Mouse (Mus musculus) adrenal gland, postnatal 25 days (tissue): ENCODE measurements at regions not wholly inside any gene's neighbourhood (a gene's known extent, or its start where the extent isn't known, plus 50 kb on each side); places are given as distances from the start of the nearest gene placed in this dataset.

Source experiments
- DNase-seq: peaks from one replicate; pipeline ENCODE4 v3.0.0; 2021; ENCODE audit warnings: mixed read lengths

DNA sequence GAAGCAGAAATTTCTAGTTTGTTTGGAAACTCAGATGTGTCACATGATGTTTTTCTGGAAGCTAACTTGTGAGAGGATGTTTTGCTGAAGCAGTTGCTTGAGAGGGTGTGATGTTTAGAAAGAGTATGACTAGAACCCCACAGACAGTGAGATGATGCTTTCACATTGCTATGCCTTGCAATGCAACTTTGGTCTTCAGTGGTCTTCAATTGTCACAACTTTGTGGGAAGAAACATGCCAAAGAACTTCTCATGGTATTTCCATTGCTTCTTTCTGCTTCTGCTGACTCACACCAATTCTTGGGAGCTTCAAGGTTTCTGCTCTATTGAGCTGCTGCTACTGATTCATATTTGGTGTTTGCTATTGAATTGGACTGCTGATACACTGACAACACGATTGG lies 365.3 kb upstream of the Tmem229a start:
- DNase-seq: no peak

DNA sequence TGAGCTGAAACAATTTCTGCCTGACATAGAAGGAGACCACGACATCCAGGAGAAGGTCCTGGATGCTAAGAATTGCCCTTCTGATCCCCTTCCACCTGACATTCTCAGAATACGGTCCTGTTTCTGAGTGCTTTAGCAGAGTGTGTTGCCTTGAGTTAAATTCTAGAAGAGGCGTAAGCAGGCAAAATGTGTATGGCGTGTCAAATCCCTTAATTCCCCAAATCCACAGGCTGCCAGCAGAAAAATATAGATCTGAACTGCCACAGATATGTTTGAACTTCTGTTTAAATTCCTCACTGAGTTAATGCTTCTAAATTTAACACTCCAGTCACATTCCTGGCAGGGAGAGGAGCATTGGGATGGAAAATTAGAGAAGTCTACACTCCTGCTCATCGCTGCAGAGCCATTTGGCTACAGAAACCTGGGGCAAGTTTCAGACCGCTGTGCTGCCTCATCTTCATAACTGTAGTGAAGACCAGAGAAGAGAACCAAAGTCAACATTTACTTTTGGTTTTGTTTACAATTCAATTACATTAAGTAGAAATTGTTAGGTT lies 364.3 kb upstream of the Tmem229a start:
- no peak for DNase-seq

DNA sequence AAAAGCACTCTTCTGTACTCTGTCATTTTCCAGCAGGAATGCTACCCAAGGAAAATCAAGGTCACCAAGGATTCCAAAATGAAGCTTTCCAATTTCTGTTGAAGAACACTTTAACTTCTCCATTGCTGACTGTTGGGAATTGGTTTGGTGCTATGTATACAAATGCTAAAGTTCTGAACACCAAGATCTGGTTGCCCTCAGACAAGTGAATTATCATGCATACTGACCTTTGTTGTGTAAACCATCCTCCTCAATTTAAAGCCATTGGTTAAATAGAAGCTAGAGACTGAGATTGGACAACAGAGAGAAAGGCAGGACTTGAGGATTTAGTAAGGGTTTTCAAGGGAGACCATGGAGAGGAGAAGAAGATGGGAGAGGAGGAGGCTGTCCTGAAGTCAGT lies 351.4 kb upstream of the Tmem229a start:
- DNase-seq: no peak

DNA sequence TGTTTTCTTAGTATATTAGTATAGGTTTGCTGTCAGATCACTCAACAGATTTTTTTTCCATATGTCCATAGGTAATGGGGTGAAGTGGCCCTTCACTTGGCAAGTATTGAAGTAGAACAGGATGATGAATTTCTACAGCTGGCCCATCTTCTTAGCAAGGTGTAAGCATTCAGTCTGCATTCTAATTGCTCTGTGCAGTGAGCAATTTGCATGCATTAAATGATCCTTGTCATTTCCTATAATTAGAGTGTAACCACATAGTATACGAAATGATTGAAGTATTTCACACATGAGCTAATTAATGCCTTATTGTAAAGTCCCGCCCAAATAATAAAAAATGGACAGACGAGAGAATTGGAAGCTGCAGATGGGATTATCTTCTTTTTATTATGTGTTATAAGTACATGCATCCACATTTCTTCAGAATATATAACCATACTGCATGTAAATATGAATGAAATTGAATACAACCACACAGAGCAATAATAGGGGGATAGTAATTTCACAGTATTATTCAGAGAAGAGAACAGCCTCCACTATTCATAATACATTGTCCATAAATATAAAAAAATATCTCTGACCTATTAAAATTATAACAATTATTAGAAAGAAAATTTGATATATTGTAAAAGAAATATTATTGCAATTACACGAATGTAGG lies 348.9 kb upstream of the Tmem229a start:
- no peak for DNase-seq

GRCm38 (mm10) chr6:25291613-25292012 lies 335.5 kb upstream of the Tmem229a start:
- no peak for DNase-seq

GRCm38 (mm10) chr6:25287591-25287990 lies 331.5 kb upstream of the Tmem229a start:
- no peak for DNase-seq

DNA sequence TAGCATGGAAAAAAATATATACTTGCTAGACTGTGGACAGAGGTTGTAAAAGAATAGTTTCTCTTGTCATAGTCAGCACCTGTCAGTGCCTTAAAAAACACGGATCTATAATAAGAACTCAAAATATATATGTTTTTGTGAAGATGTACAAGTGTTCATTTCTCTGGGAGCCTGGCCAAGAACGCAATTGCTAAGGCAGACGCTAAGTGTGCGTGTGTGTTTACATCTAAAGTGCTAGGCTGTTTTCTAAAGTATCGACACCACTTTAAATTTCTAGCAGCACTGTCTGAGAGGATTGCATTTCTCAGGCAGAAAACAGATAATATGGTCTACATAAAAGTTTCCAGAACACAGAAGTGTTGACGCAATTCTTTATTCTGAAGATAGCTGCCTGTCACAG lies 330.2 kb upstream of the Tmem229a start:
- DNase-seq: no peak

DNA sequence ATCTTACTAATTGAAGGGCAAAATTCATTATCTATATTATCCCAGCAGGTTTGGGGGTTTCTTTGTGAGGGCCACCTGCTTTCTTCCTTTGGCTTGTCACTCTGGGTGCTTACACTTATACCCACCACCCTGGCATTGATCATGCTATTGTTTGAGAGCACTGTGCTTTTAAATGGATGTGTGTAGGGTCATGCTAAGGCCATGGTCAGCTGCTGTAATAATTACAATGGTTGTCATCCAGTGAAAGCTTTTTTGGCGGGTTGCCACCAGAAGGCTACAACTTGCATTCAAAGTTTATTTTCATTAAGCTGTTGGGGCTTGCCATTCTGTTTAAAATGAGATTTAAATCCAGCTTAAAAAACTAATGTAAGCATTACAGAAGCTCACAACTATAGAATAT lies 322.4 kb upstream of the Tmem229a start:
- peak; percentile 46 for DNase-seq

DNA sequence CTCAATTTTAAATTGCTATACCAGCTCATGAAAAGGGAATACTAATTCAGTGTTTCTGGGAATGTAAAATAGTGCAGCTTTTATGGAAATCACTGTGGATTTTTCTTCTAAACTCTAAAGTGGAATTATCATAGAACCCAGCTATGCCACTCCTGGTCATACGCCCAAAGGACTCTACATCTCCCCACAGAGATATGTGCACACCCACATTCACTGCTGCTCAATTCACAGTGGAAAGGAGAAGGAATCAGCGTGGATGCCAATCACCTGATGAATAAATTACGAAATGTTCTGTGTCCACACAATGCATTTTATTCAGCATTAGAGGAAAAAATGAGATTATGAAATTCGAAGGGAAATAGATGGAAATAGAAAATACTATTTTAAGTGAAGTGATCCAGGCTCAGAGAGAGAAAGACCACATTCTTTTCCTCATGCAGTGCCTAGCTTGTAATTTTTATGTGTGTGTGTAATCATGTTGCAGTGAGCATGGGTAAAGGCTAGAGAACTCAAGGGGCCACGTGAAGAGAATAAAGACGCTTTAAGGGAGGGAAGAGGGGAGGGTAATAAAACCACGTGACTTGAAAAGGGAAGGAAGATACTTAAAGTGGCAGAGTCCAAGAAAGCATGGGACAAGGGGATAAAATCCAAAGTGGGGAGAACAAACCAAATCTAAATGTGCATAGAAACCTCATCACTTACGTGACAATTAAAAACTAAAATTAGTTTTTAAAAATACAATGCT lies 321.8 kb upstream of the Tmem229a start:
- no peak for DNase-seq

DNA sequence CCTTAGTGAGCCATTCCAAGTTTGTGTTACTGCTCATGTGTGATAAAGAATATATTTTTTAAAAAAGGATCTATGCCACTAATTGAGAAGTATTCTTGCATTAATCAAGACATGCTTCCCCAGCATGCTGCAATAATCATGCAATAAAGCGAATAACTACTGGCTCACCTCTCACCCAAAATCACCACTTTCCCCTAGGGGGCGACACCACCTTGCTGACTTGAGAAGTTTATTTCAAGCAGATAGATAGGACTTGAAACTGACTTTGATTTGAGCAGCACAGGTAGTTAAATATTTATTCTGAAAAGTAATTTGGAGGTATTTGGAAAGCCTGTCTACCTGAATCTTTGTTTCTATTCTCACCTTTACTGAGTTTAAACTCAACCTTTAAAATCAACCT lies 320.1 kb upstream of the Tmem229a start:
- DNase-seq: peak; percentile 70

DNA sequence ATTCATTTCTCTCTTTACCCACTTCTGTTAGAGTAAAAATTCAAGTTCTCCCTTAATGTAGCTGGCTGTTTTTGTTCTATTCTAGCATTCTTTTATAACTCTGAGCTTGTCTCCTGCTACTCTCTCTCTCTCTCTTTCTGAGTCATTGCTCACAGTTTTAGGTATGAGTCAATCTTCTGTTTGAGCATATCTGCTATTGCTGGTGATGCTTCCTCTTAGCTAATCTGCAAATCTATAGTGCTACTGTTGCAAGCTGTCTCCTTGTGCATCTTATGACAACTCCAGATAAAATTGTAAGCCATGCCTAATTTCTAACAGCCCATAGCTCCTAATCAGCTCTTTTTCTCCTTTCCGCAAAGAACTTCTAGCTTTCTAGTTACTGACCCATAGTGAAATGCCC lies 304.5 kb upstream of the Tmem229a start:
- DNase-seq: no peak

DNA sequence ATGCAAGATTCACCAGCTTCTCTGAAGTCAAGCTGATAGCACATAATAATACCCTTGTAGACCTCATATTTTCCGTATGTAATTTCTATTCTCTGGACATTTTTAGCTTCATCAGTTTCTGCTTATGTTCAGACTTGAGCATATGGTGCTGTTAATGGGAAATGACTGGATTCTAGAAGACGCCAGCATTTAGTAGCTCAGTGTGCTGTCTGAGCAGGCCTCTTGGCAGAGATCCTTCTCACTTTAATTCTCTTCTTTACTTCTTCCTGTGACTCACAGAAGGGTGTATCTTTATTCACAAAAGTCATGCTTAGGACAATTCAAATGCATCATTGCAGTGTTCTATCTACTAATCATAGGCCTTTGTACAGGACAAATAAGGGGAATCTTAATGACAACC lies 299.7 kb upstream of the Tmem229a start:
- no peak for DNase-seq

DNA sequence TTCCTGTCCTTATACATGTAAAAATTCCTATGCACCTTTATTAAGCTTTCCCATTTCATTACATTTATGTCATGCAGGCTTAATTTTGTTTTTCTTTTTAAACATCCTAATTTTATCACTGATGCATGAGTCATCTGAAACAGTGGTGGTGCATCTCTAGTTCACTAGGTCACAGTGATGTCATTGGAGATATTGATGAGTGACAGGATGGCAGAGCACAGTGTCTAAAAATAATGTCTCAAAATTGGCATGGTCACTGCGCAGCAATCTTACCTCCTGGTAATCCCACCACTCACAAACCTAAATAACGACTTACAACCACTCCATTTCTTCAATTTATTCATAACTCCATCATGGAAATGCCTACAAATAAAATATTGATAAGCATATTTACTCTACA lies 280.9 kb upstream of the Tmem229a start:
- no peak for DNase-seq

- no peak for DNase-seq
These were observed 280.5 kb upstream of the Tmem229a start for GRCm38 (mm10) chr6:25236616-25237015.
